Mouse (Mus musculus) spleen, adult 2 months (tissue): ENCODE measurements around the gene Rybp.

Experiments used
- CTCF ChIP-seq: fragments of 200-500 bp; IDR thresholded peaks from 2 replicates; pipeline ENCODE4 v1.5.1; 2011; ENCODE audit warnings: mild to moderate bottlenecking, inconsistent platforms; ENCODE audit not compliant: insufficient read depth, insufficient read length, insufficient replicate concordance; ENCODE audit errors: extremely low read depth
- POLR2A ChIP-seq: fragments of 200-500 bp; IDR thresholded peaks from 2 replicates; pipeline ENCODE4 v1.6.1; 2011; ENCODE audit warnings: low read depth, low read length, inconsistent platforms

DNA sequence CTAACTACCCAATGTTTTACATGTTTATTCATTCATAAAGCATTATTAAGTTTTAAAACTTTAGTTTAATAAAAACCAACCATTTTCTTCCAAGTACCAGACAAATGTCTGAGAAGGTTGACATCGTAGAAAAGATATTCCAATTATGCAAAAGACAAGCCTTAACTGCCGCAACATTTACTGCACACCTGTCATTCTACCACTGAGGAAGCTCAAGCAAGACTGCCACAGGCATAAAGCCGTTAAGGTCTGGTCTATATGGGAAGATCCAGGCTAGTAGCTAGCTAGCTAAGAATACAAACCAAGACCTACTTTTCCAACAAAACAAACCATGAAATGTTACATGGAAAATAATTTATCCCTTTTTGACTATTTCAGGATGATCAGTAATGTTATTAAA is 42.8 kb downstream of the Rybp start:
- TF ChIP-seq CTCF (no peak), POLR2A (no peak)
